Mouse (Mus musculus) forebrain, embryonic 15.5 days (tissue): Measurements from ENCODE around the gene 4931406P16Rik. TPM values are rescaled to one million over a fixed set of nuclear protein-coding genes. Genes with fewer than 3 reads are reported as not detected.

Experiments used
- ATAC-seq: fragments of 200-750 bp; cut with Nextera tagmentation; replicated peaks from 2 replicates; pipeline ENCODE4 v1.8.0; 2017; ENCODE audit warnings: mild to moderate bottlenecking, moderate TSS enrichment, moderate library complexity
- H3K27ac ChIP-seq: fragments of 300-500 bp; sonication (generic); replicated peaks from 2 replicates; pipeline ENCODE4 v1.5.1; 2015; ENCODE audit warnings: mild to moderate bottlenecking, inconsistent platforms
- H3K27me3 ChIP-seq: fragments of 300-500 bp; sonication (generic); 2 replicates; pipeline ENCODE4 v1.6.1; 2015; ENCODE audit warnings: inconsistent platforms
- H3K36me3 ChIP-seq: fragments of 300-500 bp; sonication (generic); 2 replicates; pipeline ENCODE4 v1.6.1; 2015; ENCODE audit warnings: mild to moderate bottlenecking, inconsistent platforms
- H3K4me1 ChIP-seq: fragments of 300-500 bp; sonication (generic); 2 replicates; pipeline ENCODE4 v1.6.1; 2015; ENCODE audit warnings: inconsistent platforms
- H3K4me2 ChIP-seq: fragments of 300-500 bp; sonication (generic); replicated peaks from 2 replicates; pipeline ENCODE4 v1.6.1; 2015; ENCODE audit warnings: mild to moderate bottlenecking, inconsistent platforms
- H3K4me3 ChIP-seq: fragments of 300-500 bp; sonication (generic); 2 replicates; pipeline ENCODE4 v1.5.1; 2015; ENCODE audit warnings: mild to moderate bottlenecking, inconsistent platforms
- H3K9ac ChIP-seq: fragments of 300-500 bp; sonication (generic); replicated peaks from 2 replicates; pipeline ENCODE4 v1.6.1; 2015; ENCODE audit warnings: mild to moderate bottlenecking, inconsistent platforms
- H3K9me3 ChIP-seq: fragments of 300-500 bp; sonication (generic); 2 replicates; pipeline ENCODE4 v1.6.1; 2016; ENCODE audit warnings: inconsistent platforms
- WGBS: fragments of 180-500 bp; shearing (Covaris S2); methylation state at CpG from one replicate; pipeline ENCODE4 v1.1.7; 2015; ENCODE audit warnings: mixed read lengths; 5-methylcytosine and 5-hydroxymethylcytosine counted together
- polyA plus RNA-seq: library from polyadenylated mRNA; unstranded; fragments of >200 nt; fragmentation: Nextera tagmentation; extraction: Ambion mirVana; gene quantifications from 2 replicates; pipeline ENCODE4 v1.2.1, GENCODE M21; 2015

Gene 4931406P16Rik
- polyA plus RNA-seq, 1 experiment from 2014 or later = 25.4 TPM

- Histone ChIP-seq H3K4me1 (peaks cover 15% of the 10 kb centered on the region; the same call in 1 of the 2 replicates), H3K9ac (no peak overlapping the region), H3K4me2 (no peak overlapping the region), H3K9me3 (no peaks in the 10 kb centered on the region), H3K36me3 (no peaks in the 10 kb centered on the region), H3K27me3 (no peaks in the 10 kb centered on the region), H3K27ac (no peak overlapping the region), H3K4me3 (no peak overlapping the region)
- 80% methylated on average over 5 of the region's 5 CpGs for WGBS
- ATAC-seq = no peak
These were observed 4.8 kb downstream of the 4931406P16Rik start for GRCm38 (mm10) chr7:34308586-34308985.

DNA sequence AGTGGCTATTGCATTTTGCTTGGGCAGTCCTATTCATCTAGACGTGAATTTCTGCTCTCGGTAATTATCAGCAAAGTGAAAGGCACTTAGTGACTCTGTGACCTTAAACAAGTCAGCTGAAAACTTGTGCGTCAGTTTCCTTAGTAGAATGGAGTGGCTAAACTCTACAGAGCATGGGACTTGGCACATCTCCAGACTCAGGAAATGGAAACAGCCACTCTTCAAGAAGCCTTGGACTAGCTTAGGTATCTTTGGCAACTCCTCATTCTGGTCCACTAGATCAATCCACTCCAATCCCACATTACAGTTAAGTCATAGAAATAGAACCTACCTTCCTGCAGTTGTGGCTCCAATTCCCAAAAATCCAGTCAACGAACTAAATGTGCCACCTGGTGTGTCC lies 7.9 kb downstream of the 4931406P16Rik start:
- no peaks in the 10 kb centered on the region for H3K27me3 ChIP-seq
- no peak for ATAC-seq
- WGBS = 63% methylated on average over 4 of the region's 4 CpGs

GRCm38 (mm10) chr7:34302651-34303050 lies 10.7 kb downstream of the 4931406P16Rik start:
- no peaks in the 10 kb centered on the region for H3K4me1 ChIP-seq
- no peak overlapping the region for H3K27ac ChIP-seq
- H3K9ac ChIP-seq = no peak overlapping the region
- no peak overlapping the region for H3K4me3 ChIP-seq
- H3K9me3 ChIP-seq = no peaks in the 10 kb centered on the region
- WGBS = 97% methylated on average over 1 of the region's 1 CpGs
- ATAC-seq = no peak
- no peaks in the 10 kb centered on the region; the same call in 1 of the 2 replicates for H3K36me3 ChIP-seq
- no peak overlapping the region for H3K4me2 ChIP-seq
- no peaks in the 10 kb centered on the region for H3K27me3 ChIP-seq

More for the DNA sequence above, 7.9 kb downstream of the 4931406P16Rik start:
- Histone ChIP-seq H3K4me3 (no peak overlapping the region), H3K36me3 (no peaks in the 10 kb centered on the region; the same call in 1 of the 2 replicates), H3K27ac (no peak overlapping the region), H3K4me1 (no peaks in the 10 kb centered on the region), H3K9me3 (no peaks in the 10 kb centered on the region), H3K9ac (no peak overlapping the region), H3K4me2 (no peak overlapping the region)

DNA sequence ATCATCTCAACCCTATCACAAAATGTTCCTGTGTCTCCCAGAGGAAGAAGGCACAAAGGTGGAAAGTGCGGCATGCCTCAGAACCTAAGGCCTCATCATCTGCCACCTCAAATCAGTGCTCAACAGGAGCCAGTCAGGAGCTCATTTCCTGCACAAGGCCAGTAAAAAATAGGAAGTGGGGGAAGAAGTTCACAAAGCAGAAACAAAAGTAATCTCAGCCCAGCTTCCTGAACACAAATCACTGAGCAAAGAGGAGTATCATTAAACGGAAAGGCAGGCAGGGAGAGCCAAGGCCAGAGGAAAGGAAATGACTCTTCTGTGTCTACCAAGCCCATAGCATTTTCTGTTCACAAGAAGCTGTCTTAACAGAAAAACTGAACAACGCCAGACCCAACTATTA lies 11.4 kb downstream of the 4931406P16Rik start:
- Histone ChIP-seq H3K36me3 (no peaks in the 10 kb centered on the region; the same call in 1 of the 2 replicates), H3K27me3 (no peaks in the 10 kb centered on the region), H3K9me3 (no peaks in the 10 kb centered on the region), H3K4me2 (no peak overlapping the region), H3K27ac (no peak overlapping the region), H3K4me1 (no peaks in the 10 kb centered on the region), H3K4me3 (no peak overlapping the region), H3K9ac (no peak overlapping the region)
- WGBS = 96% methylated on average over 3 of the region's 3 CpGs
- ATAC-seq = no peak

- Histone ChIP-seq H3K4me3 (no peak overlapping the region), H3K27ac (no peak overlapping the region), H3K4me1 (no peaks in the 10 kb centered on the region), H3K27me3 (no peaks in the 10 kb centered on the region), H3K9me3 (no peaks in the 10 kb centered on the region), H3K9ac (no peak overlapping the region), H3K4me2 (no peak overlapping the region), H3K36me3 (no peaks in the 10 kb centered on the region; the same call in 1 of the 2 replicates)
- no peak for ATAC-seq
- WGBS = 83% methylated on average over 2 of the region's 2 CpGs
These were observed 14.5 kb downstream of the 4931406P16Rik start for GRCm38 (mm10) chr7:34298818-34299217.

DNA sequence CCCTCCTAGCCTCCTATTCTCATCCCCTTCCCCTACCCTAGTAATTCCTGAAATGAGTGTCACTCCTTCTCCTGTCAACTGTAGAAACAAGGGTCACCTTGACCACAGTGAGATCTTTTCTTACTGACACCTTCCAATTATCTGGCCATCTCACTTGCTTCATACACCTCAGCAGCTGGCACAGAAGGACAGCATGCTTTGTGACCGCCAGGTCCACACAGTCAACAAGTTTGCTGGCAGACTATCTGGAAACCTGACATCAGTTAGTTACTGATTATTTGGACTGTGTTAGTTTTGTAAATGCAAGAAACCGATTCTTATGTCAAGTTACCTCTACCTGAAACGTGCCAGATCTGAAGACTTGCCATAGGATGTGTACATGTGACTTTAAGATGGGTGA lies 17.2 kb downstream of the 4931406P16Rik start:
- Histone ChIP-seq H3K4me1 (no peaks in the 10 kb centered on the region), H3K27ac (no peak overlapping the region), H3K27me3 (no peaks in the 10 kb centered on the region), H3K4me2 (no peak overlapping the region), H3K9me3 (no peaks in the 10 kb centered on the region), H3K9ac (no peak overlapping the region), H3K4me3 (no peak overlapping the region), H3K36me3 (no peaks in the 10 kb centered on the region)
- 95% methylated on average over 3 of the region's 3 CpGs for WGBS
- no peak for ATAC-seq

DNA sequence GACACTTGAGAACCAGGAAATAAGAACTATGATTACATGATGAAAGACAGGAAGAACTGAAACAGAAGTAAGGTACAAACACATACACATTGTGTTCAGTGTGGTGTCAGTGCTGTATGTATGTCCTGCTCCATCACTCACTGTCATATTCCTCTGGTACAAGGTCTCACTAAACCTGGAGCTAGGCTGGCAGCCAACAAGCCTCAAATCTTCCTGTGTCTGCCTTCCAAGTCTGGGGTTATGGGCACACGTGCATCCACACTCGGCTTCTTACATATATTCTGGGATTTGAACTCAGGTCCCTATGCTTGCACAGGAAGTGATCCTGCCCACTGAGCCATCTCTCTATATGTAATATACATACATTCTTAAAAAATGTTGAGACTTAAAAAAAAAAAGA lies 20.7 kb downstream of the 4931406P16Rik start:
- Histone ChIP-seq H3K4me3 (no peak overlapping the region), H3K36me3 (no peaks in the 10 kb centered on the region), H3K4me1 (no peaks in the 10 kb centered on the region), H3K27ac (no peak overlapping the region), H3K4me2 (no peak overlapping the region), H3K27me3 (no peaks in the 10 kb centered on the region), H3K9me3 (no peaks in the 10 kb centered on the region), H3K9ac (no peak overlapping the region)
- 90% methylated on average over 2 of the region's 2 CpGs for WGBS
- ATAC-seq = no peak

DNA sequence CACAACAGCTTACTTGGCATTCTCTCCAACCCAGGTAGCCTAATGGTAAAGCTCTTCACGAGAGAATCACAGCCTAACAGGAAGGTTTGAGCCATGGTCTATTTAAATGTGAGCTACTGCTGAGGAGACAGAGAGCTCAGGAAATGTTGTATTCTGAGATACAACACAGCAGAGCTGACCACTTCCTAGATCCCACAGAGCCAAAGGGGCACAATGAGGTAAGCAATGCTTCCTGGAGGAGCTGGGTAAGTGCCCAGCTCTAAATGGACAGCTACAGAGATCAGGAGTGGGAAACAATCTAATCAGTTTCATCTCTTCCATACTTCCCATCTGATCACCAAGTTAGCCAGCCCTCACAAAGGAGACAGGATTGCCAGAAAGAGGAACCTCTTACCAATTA lies 22.1 kb downstream of the 4931406P16Rik start:
- H3K9ac ChIP-seq = no peak overlapping the region
- no peak overlapping the region for H3K4me2 ChIP-seq
- H3K36me3 ChIP-seq = no peaks in the 10 kb centered on the region
- H3K27ac ChIP-seq = no peak overlapping the region
- WGBS = 76% methylated on average over 1 of the region's 1 CpGs
- H3K4me3 ChIP-seq = no peak overlapping the region
- H3K27me3 ChIP-seq = no peaks in the 10 kb centered on the region
- H3K4me1 ChIP-seq = no peaks in the 10 kb centered on the region
- no peaks in the 10 kb centered on the region for H3K9me3 ChIP-seq
- no peak for ATAC-seq

- no peaks in the 10 kb centered on the region for H3K9me3 ChIP-seq
- no peak for ATAC-seq
- H3K27me3 ChIP-seq = no peaks in the 10 kb centered on the region
- H3K9ac ChIP-seq = no peak overlapping the region
- H3K4me2 ChIP-seq = no peak overlapping the region
- H3K27ac ChIP-seq = no peak overlapping the region
- H3K4me3 ChIP-seq = no peak overlapping the region
- H3K36me3 ChIP-seq = no peaks in the 10 kb centered on the region
- H3K4me1 ChIP-seq = no peaks in the 10 kb centered on the region
These were observed 22.8 kb downstream of the 4931406P16Rik start for GRCm38 (mm10) chr7:34290450-34291151.

- Histone ChIP-seq H3K36me3 (peaks cover 3% of the 10 kb centered on the region), H3K4me3 (no peak overlapping the region), H3K9ac (no peak overlapping the region), H3K27me3 (no peaks in the 10 kb centered on the region), H3K9me3 (no peaks in the 10 kb centered on the region), H3K4me1 (no peaks in the 10 kb centered on the region), H3K27ac (no peak overlapping the region), H3K4me2 (no peak overlapping the region)
- 92% methylated on average over 2 of the region's 2 CpGs for WGBS
- ATAC-seq = no peak
These were observed 35.7 kb downstream of the 4931406P16Rik start for GRCm38 (mm10) chr7:34277656-34278055.

DNA sequence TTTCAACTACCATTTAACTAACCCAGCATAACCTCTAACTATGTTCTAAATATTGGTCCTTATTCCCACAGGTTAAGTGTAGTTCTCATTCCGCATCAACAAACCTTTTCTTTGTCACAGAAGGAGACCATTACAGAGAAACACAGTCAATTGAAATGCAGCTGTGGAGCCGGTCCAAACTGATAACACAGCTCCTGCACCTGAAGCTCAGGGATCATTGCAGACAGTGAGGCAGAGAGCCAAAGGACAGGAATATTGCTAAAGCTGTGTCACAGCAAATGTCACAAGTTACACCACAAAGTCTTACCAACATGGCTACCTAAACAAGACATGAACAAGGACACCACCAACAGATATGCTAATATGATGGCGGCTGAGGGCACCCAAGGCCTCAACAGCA lies 37.3 kb downstream of the 4931406P16Rik start:
- no peak overlapping the region for H3K4me3 ChIP-seq
- H3K9me3 ChIP-seq = no peaks in the 10 kb centered on the region
- no peak for ATAC-seq
- peaks cover 3% of the 10 kb centered on the region for H3K36me3 ChIP-seq
- H3K27ac ChIP-seq = no peak overlapping the region
- no peaks in the 10 kb centered on the region for H3K4me1 ChIP-seq
- 83% methylated on average over 3 of the region's 3 CpGs for WGBS
- no peak overlapping the region for H3K9ac ChIP-seq
- H3K27me3 ChIP-seq = no peaks in the 10 kb centered on the region
- H3K4me2 ChIP-seq = no peak overlapping the region

DNA sequence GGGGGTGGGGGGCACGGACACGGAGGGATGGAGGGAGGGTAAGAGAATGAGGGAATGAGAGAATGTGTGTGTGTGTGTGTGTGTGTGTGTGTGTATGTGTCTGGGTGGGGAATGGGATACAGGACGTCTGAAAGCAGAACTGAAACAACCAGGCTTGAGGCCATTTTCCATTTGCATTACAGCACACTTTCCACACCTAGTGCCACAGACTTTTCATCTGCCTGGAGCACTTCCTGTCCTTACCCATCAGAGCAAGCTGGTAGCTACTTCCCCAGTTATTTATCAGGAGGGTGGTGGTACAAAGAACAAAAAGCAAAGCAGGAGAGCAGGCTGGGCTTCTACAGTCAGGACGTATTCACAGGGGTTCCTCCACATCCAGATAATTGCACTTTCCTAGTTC lies 40.9 kb downstream of the 4931406P16Rik start:
- ATAC-seq = no peak
- H3K4me2 ChIP-seq = no peak overlapping the region
- 79% methylated on average over 4 of the region's 4 CpGs for WGBS

GRCm38 (mm10) chr7:34268463-34268862 lies 44.9 kb downstream of the 4931406P16Rik start:
- 47% methylated on average over 1 of the region's 1 CpGs for WGBS
- no peak for ATAC-seq

More for the DNA sequence above, 40.9 kb downstream of the 4931406P16Rik start:
- Histone ChIP-seq H3K4me1 (peaks cover 2% of the 10 kb centered on the region; the same call in 1 of the 2 replicates), H3K36me3 (peaks cover 3% of the 10 kb centered on the region), H3K9me3 (no peaks in the 10 kb centered on the region), H3K27ac (no peak overlapping the region), H3K27me3 (no peaks in the 10 kb centered on the region), H3K4me3 (no peak overlapping the region), H3K9ac (no peak overlapping the region)

More at GRCm38 (mm10) chr7:34268463-34268862, 44.9 kb downstream of the 4931406P16Rik start:
- H3K4me2 ChIP-seq = no peak overlapping the region
- H3K4me3 ChIP-seq = no peak overlapping the region
- no peaks in the 10 kb centered on the region for H3K36me3 ChIP-seq
- no peaks in the 10 kb centered on the region for H3K27me3 ChIP-seq
- H3K27ac ChIP-seq = no peak overlapping the region
- H3K9me3 ChIP-seq = no peaks in the 10 kb centered on the region
- H3K4me1 ChIP-seq = peaks cover 2% of the 10 kb centered on the region; the same call in 1 of the 2 replicates
- no peak overlapping the region for H3K9ac ChIP-seq
